Mouse (Mus musculus) embryonic facial prominence, embryonic 12.5 days (tissue): ENCODE results near the gene Itpkb. TPM values are rescaled to one million over a fixed set of nuclear protein-coding genes. Genes with fewer than 3 reads are reported as not detected.

Source experiments
- ATAC-seq: fragments of 200-750 bp; cut with Nextera tagmentation; 2 replicates; pipeline ENCODE4 v1.8.0; 2017; ENCODE audit not compliant: insufficient number of reproducible peaks, insufficient read depth, low FRiP score, low TSS enrichment
- H3K27ac ChIP-seq: fragments of 300-500 bp; sonication (generic); 2 replicates; pipeline ENCODE4 v1.5.1; 2016; ENCODE audit warnings: mild to moderate bottlenecking
- H3K27me3 ChIP-seq: fragments of 300-500 bp; sonication (generic); 2 replicates; pipeline ENCODE4 v1.6.1; 2016; ENCODE audit warnings: mild to moderate bottlenecking, moderate library complexity
- H3K36me3 ChIP-seq: fragments of 300-500 bp; sonication (generic); 2 replicates; pipeline ENCODE4 v1.6.1; 2016; ENCODE audit warnings: mild to moderate bottlenecking
- H3K4me1 ChIP-seq: fragments of 300-500 bp; sonication (generic); 2 replicates; pipeline ENCODE4 v1.6.1; 2016
- H3K4me2 ChIP-seq: fragments of 300-500 bp; sonication (generic); replicated peaks from 2 replicates; pipeline ENCODE4 v1.6.1; 2016; ENCODE audit warnings: mild to moderate bottlenecking, moderate library complexity
- H3K4me3 ChIP-seq: fragments of 300-500 bp; sonication (generic); 2 replicates; pipeline ENCODE4 v1.5.1; 2016; ENCODE audit warnings: mild to moderate bottlenecking
- H3K9ac ChIP-seq: fragments of 300-500 bp; sonication (generic); 2 replicates; pipeline ENCODE4 v1.6.1; 2016; ENCODE audit warnings: mild to moderate bottlenecking, moderate library complexity
- H3K9me3 ChIP-seq: fragments of 300-500 bp; sonication (generic); 2 replicates; pipeline ENCODE4 v1.6.1; 2016; ENCODE audit warnings: mild to moderate bottlenecking, moderate library complexity
- WGBS: fragments of 180-500 bp; shearing (Covaris S2); methylation state at CpG from one replicate; pipeline ENCODE4 v1.1.7; 2016; 5-methylcytosine and 5-hydroxymethylcytosine counted together
- polyA plus RNA-seq: library from polyadenylated mRNA; unstranded; fragments of >200 nt; fragmentation: Nextera tagmentation; extraction: Ambion mirVana; gene quantifications from 2 replicates; pipeline ENCODE4 v1.2.1, GENCODE M21; 2016

The Itpkb gene
- polyA plus RNA-seq, 1 experiment from 2014 or later: 12.8 TPM

GRCm38 (mm10) chr1:180332076-180332927 lies 2.0 kb downstream of the Itpkb start:
- WGBS: 2% methylated on average over 72 of the region's 72 CpGs
- peak overlapping the region; percentile 92; the same call in 1 of the 2 replicates for H3K27ac ChIP-seq

GRCm38 (mm10) chr1:180332928-180333440 lies 2.7 kb downstream of the Itpkb start:
- Histone ChIP-seq H3K4me2 (peak overlapping the region; percentile 98), H3K36me3 (peaks cover 12% of the 10 kb centered on the region; the same call in 1 of the 2 replicates), H3K4me3 (peak overlapping the region; percentile 72), H3K9me3 (no peaks in the 10 kb centered on the region), H3K4me1 (peaks cover 56% of the 10 kb centered on the region), H3K27me3 (peaks cover 10% of the 10 kb centered on the region), H3K9ac (peak overlapping the region; percentile 83; the same call in 1 of the 2 replicates), H3K27ac (no peak overlapping the region)
- 31% methylated on average over 14 of the region's 14 CpGs for WGBS
- no peak for ATAC-seq

More at GRCm38 (mm10) chr1:180332076-180332927, 2.0 kb downstream of the Itpkb start:
- peaks cover 10% of the 10 kb centered on the region for H3K27me3 ChIP-seq
- peak overlapping the region; percentile 98 for H3K4me2 ChIP-seq
- H3K9me3 ChIP-seq: no peaks in the 10 kb centered on the region
- H3K9ac ChIP-seq: peak overlapping the region; percentile 83
- peaks cover 12% of the 10 kb centered on the region; the same call in 1 of the 2 replicates for H3K36me3 ChIP-seq
- H3K4me3 ChIP-seq: peak overlapping the region; percentile 72
- H3K4me1 ChIP-seq: peaks cover 56% of the 10 kb centered on the region
- ATAC-seq: peak; percentile 68; the same call in 1 of the 2 replicates

- Histone ChIP-seq H3K4me2 (peak overlapping the region; percentile 98), H3K27ac (no peak overlapping the region), H3K9ac (0 out of 2 replicates have a peak overlapping the region, but pooled peaks have one; percentile 11), H3K9me3 (no peaks in the 10 kb centered on the region), H3K4me1 (peaks cover 54% of the 10 kb centered on the region), H3K4me3 (peak overlapping the region; percentile 72; the same call in 1 of the 2 replicates), H3K27me3 (peaks cover 10% of the 10 kb centered on the region), H3K36me3 (peaks cover 12% of the 10 kb centered on the region; the same call in 1 of the 2 replicates)
- no peak for ATAC-seq
- 41% methylated on average over 6 of the region's 6 CpGs for WGBS
These were observed 3.3 kb downstream of the Itpkb start for GRCm38 (mm10) chr1:180333588-180333987.

- Histone ChIP-seq H3K27ac (no peak overlapping the region), H3K9ac (no peak overlapping the region), H3K4me1 (peaks cover 46% of the 10 kb centered on the region), H3K9me3 (no peaks in the 10 kb centered on the region), H3K27me3 (peaks cover 10% of the 10 kb centered on the region), H3K4me3 (0 out of 2 replicates have a peak overlapping the region, but pooled peaks have one; percentile 4), H3K36me3 (peaks cover 12% of the 10 kb centered on the region; the same call in 1 of the 2 replicates), H3K4me2 (peak overlapping the region; percentile 98)
- 86% methylated on average over 6 of the region's 6 CpGs for WGBS
- no peak for ATAC-seq
These were observed 4.3 kb downstream of the Itpkb start for GRCm38 (mm10) chr1:180334541-180334940.

GRCm38 (mm10) chr1:180335513-180336375 lies 5.5 kb downstream of the Itpkb start:
- Histone ChIP-seq H3K36me3 (peaks cover 12% of the 10 kb centered on the region; the same call in 1 of the 2 replicates), H3K27me3 (peaks cover 10% of the 10 kb centered on the region), H3K9me3 (no peaks in the 10 kb centered on the region), H3K4me2 (peak overlapping the region; percentile 98), H3K4me1 (peaks cover 44% of the 10 kb centered on the region), H3K9ac (no peak overlapping the region), H3K27ac (no peak overlapping the region), H3K4me3 (no peak overlapping the region)
- WGBS: 78% methylated on average over 12 of the region's 12 CpGs
- no peak for ATAC-seq

- Histone ChIP-seq H3K9ac (no peak overlapping the region), H3K4me1 (peaks cover 37% of the 10 kb centered on the region), H3K4me2 (no peak overlapping the region), H3K9me3 (no peaks in the 10 kb centered on the region), H3K36me3 (0 out of 2 replicates have a peak, but pooled peaks cover 7% of the 10 kb centered on the region), H3K27ac (no peak overlapping the region), H3K27me3 (peaks cover 2% of the 10 kb centered on the region), H3K4me3 (no peak overlapping the region)
- 84% methylated on average over 8 of the region's 8 CpGs for WGBS
- no peak for ATAC-seq
These were observed 8.1 kb downstream of the Itpkb start for GRCm38 (mm10) chr1:180338358-180338757.

GRCm38 (mm10) chr1:180339143-180339542 lies 8.9 kb downstream of the Itpkb start:
- Histone ChIP-seq H3K9me3 (no peaks in the 10 kb centered on the region), H3K36me3 (no peaks in the 10 kb centered on the region), H3K27me3 (no peaks in the 10 kb centered on the region), H3K27ac (no peak overlapping the region), H3K4me3 (no peak overlapping the region), H3K4me1 (peaks cover 36% of the 10 kb centered on the region), H3K9ac (no peak overlapping the region), H3K4me2 (no peak overlapping the region)
- no peak for ATAC-seq
- WGBS: 86% methylated on average over 5 of the region's 5 CpGs

GRCm38 (mm10) chr1:180342944-180343343 lies 12.7 kb downstream of the Itpkb start:
- peaks cover 28% of the 10 kb centered on the region for H3K4me1 ChIP-seq
- no peaks in the 10 kb centered on the region for H3K36me3 ChIP-seq
- H3K4me2 ChIP-seq: no peak overlapping the region
- no peak overlapping the region for H3K27ac ChIP-seq
- H3K27me3 ChIP-seq: no peaks in the 10 kb centered on the region
- H3K9me3 ChIP-seq: no peaks in the 10 kb centered on the region
- ATAC-seq: no peak
- no peak overlapping the region for H3K4me3 ChIP-seq
- H3K9ac ChIP-seq: no peak overlapping the region
- WGBS: 77% methylated on average over 7 of the region's 7 CpGs

- no peaks in the 10 kb centered on the region for H3K27me3 ChIP-seq
- H3K27ac ChIP-seq: no peak overlapping the region
- H3K9ac ChIP-seq: no peak overlapping the region
- no peaks in the 10 kb centered on the region for H3K36me3 ChIP-seq
- 33% methylated on average over 8 of the region's 8 CpGs for WGBS
- no peak overlapping the region for H3K4me2 ChIP-seq
- H3K9me3 ChIP-seq: no peaks in the 10 kb centered on the region
- no peak overlapping the region for H3K4me3 ChIP-seq
- peaks cover 28% of the 10 kb centered on the region for H3K4me1 ChIP-seq
- no peak for ATAC-seq
These were observed 13.3 kb downstream of the Itpkb start for GRCm38 (mm10) chr1:180343434-180344210.

GRCm38 (mm10) chr1:180345098-180345497 lies 14.8 kb downstream of the Itpkb start:
- H3K4me3 ChIP-seq: no peak overlapping the region
- H3K9ac ChIP-seq: no peak overlapping the region
- no peak overlapping the region for H3K4me2 ChIP-seq
- H3K4me1 ChIP-seq: peaks cover 34% of the 10 kb centered on the region
- no peak for ATAC-seq
- WGBS: 86% methylated on average over 5 of the region's 5 CpGs
- no peaks in the 10 kb centered on the region for H3K36me3 ChIP-seq
- H3K27me3 ChIP-seq: no peaks in the 10 kb centered on the region
- no peaks in the 10 kb centered on the region for H3K9me3 ChIP-seq
- H3K27ac ChIP-seq: no peak overlapping the region
